Mouse (Mus musculus) gastrocnemius, adult 18-20 months (tissue): ENCODE measurements at regions not wholly inside any gene's neighbourhood (a gene's known extent, or its start where the extent isn't known, plus 50 kb on each side); places are given as distances from the start of the nearest gene placed in this dataset.

Experiments
- DNase-seq: peaks from one replicate; pipeline ENCODE4 v3.0.0; 2021; ENCODE audit warnings: low spot score

GRCm38 (mm10) chr1:91735436-91735835 is 65.8 kb upstream of the Twist2 start:
- no peak for DNase-seq

GRCm38 (mm10) chr1:91740661-91741060 is 60.6 kb upstream of the Twist2 start:
- DNase-seq, result no peak

GRCm38 (mm10) chr1:91742031-91742430 is 59.2 kb upstream of the Twist2 start:
- DNase-seq, result no peak

GRCm38 (mm10) chr1:91742914-91743313 is 58.3 kb upstream of the Twist2 start:
- no peak for DNase-seq

- DNase-seq, result no peak
These were observed 57.2 kb upstream of the Twist2 start for GRCm38 (mm10) chr1:91744076-91744475.

- DNase-seq, result no peak
These were observed 56.6 kb upstream of the Twist2 start for GRCm38 (mm10) chr1:91744701-91745100.

GRCm38 (mm10) chr1:91747583-91747982 is 53.7 kb upstream of the Twist2 start:
- no peak for DNase-seq
